Mouse (Mus musculus) olfactory bulb, adult 2 months (tissue): Measurements from ENCODE around the gene Rgs9.

ENCODE experiments used
- CTCF ChIP-seq: fragments of 200-500 bp; IDR thresholded peaks from 2 replicates; pipeline ENCODE4 v1.5.1; 2012; ENCODE audit warnings: low read depth, mild to moderate bottlenecking, low read length, moderate library complexity; ENCODE audit not compliant: insufficient read depth
- POLR2A ChIP-seq: fragments of 200-500 bp; IDR thresholded peaks from 2 replicates; pipeline ENCODE4 v1.6.1; 2012; ENCODE audit warnings: mild to moderate bottlenecking, low read depth, low read length, moderate library complexity; ENCODE audit not compliant: insufficient read depth

DNA sequence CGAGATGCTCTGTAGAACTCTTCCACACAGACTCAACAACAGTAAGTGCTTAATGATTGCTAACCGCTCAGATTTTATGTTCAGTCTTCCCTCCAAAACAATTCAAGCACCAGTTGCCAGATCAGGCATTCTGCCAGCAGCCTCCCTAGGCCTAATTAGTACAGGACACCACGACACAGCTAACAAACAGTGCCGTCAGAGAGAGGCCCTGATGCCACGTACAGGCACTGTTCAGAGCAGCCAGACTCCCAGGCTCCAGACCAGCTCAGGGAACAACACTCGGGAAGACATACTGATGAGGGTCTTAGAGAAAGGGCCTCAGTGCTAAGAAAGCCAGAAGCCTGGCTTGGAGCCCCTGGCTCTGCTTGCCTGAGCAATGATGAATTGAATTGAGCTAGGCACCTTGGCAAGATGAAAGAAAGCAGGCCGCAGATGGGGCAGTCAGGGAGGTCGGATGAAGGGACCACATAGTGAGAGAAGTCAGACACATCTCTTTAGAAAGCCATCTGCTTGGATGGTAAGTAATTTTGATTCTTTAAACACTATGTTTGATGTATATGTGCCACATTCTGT lies 22.5 kb upstream of the Rgs9 start:
- TF ChIP-seq POLR2A (no peak), CTCF (no peak)
